Mouse (Mus musculus) spleen, adult 2 months (tissue): ENCODE data around the gene Rps3a1. TPM values are rescaled to one million over a fixed set of nuclear protein-coding genes. Genes with fewer than 3 reads are reported as not detected.

Experiments
- DNase-seq, 2 experiments: peaks; one replicate each; pipeline versions ENCODE4 v3.0.0 to v3.0.0-alpha.2; 2012 to 2021; ENCODE audit warnings: low spot score in 2 of 2, low read depth in 1 of 2
- H3K27ac ChIP-seq: fragments of 200-500 bp; 2 replicates; pipeline ENCODE4 v1.5.1; 2012; ENCODE audit warnings: low read length, inconsistent platforms; ENCODE audit not compliant: insufficient read depth
- H3K27me3 ChIP-seq: fragments of 200-500 bp; 2 replicates; pipeline ENCODE4 v1.6.1; 2012; ENCODE audit warnings: mild to moderate bottlenecking, moderate library complexity, low read length, inconsistent platforms; ENCODE audit not compliant: control insufficient read depth, insufficient read depth
- H3K36me3 ChIP-seq: fragments of 200-500 bp; 2 replicates; pipeline ENCODE4 v1.6.1; 2012; ENCODE audit warnings: mild to moderate bottlenecking, low read length, inconsistent platforms; ENCODE audit not compliant: control insufficient read depth, insufficient read depth
- H3K4me1 ChIP-seq: fragments of 200-500 bp; 2 replicates; pipeline ENCODE4 v1.6.1; 2011; ENCODE audit warnings: inconsistent platforms; ENCODE audit not compliant: control insufficient read depth, insufficient read depth, insufficient read length
- H3K4me3 ChIP-seq: fragments of 200-500 bp; 2 replicates; pipeline ENCODE4 v1.5.1; 2011; ENCODE audit warnings: mild to moderate bottlenecking, inconsistent platforms; ENCODE audit not compliant: insufficient read depth, insufficient read length; ENCODE audit errors: extremely low read depth
- CTCF ChIP-seq: fragments of 200-500 bp; IDR thresholded peaks from 2 replicates; pipeline ENCODE4 v1.5.1; 2011; ENCODE audit warnings: mild to moderate bottlenecking, inconsistent platforms; ENCODE audit not compliant: insufficient read depth, insufficient read length, insufficient replicate concordance; ENCODE audit errors: extremely low read depth
- POLR2A ChIP-seq: fragments of 200-500 bp; IDR thresholded peaks from 2 replicates; pipeline ENCODE4 v1.6.1; 2011; ENCODE audit warnings: low read depth, low read length, inconsistent platforms
- WGBS: fragments of 180-500 bp; shearing (Covaris S2); methylation state at CpG from one replicate; pipeline ENCODE4 v1.1.7; 2018; 5-methylcytosine and 5-hydroxymethylcytosine counted together
- polyA plus RNA-seq: library from polyadenylated mRNA; depleted of rRNA; stranded (reverse); fragments of >200 nt; gene quantifications from 2 replicates; pipeline ENCODE4 v1.2.3, GENCODE M21; 2012; rRNA removed

Gene Rps3a1
- polyA plus RNA-seq, 1 experiment: 218 TPM

- H3K4me1 ChIP-seq: no peaks in the 10 kb centered on the region
- no peak for DNase-seq
- H3K4me3 ChIP-seq: no peak overlapping the region
- no peak overlapping the region for H3K27ac ChIP-seq
- no peaks in the 10 kb centered on the region for H3K27me3 ChIP-seq
- no peak for TF ChIP-seq CTCF
- TF ChIP-seq POLR2A: no peak
- WGBS: 91% methylated on average over 6 of the region's 6 CpGs
- H3K36me3 ChIP-seq: no peaks in the 10 kb centered on the region
Observed at GRCm38 (mm10) chr3:86093213-86093845, 49.2 kb downstream of the Rps3a1 start.

Other genes starting within 250 kb of the Rps3a1 start
- gene Sh3d19, start 171.6 kb downstream of the Rps3a1 start, polyA plus RNA-seq: 5.6 and 9.1 TPM in 2 replicates
- not detected in 2 replicates for gene Prss48, start 140.2 kb downstream of the Rps3a1 start, polyA plus RNA-seq
- 9.0 and 9.1 TPM in 2 replicates for gene Lrba, start 82.0 kb upstream of the Rps3a1 start, polyA plus RNA-seq